9 mouse cellular contexts compared by ENCODE assay signal in genomic region chr4:135985769-135986168, GRCm38 (mm10). TPM values are rescaled to one million over a fixed set of nuclear protein-coding genes. Genes with fewer than 3 reads are reported as not detected.
A peak's percentile ranks its signal among the peaks of the same experiment; 100 is the strongest.
DNase-seq lines count a peak whose midpoint lies in the region; ATAC-seq and TF ChIP-seq lines count a peak whose summit lies in the region.
"Had no signal": no experiment of that assay in that cellular context is flagged by ENCODE, and none has a peak within 500 bp of the region (broad histone marks: within the 10 kb centered on the region; RNA-seq: fewer than 3 reads in every experiment).

No protein-coding gene starts in this region.

- no peaks in the 10 kb centered on the region for H3K27me3 ChIP-seq in heart, embryonic 15.5 days
- H3K27me3 ChIP-seq in hindbrain, embryonic 13.5 days: no peaks in the 10 kb centered on the region
- no peaks in the 10 kb centered on the region for H3K27me3 ChIP-seq in midbrain, embryonic 12.5 days

- no peak for TF ChIP-seq CTCF in bone marrow, adult 2 months (IDR thresholded peaks at IDR 0.05; ENCODE audit: control insufficient read depth, insufficient read depth, low read length)

- peak overlapping the region; percentile 80 for H3K4me3 ChIP-seq in heart, embryonic 15.5 days
- peak overlapping the region; percentile 84 for H3K4me3 ChIP-seq in bone marrow, adult 2 months (replicated peaks; ENCODE audit: control insufficient read depth, low read depth, low read length)
- H3K4me3 ChIP-seq in hindbrain, embryonic 13.5 days: peak overlapping the region; percentile 80
- peak overlapping the region; percentile 97 for H3K4me3 ChIP-seq in midbrain, embryonic 12.5 days

- H3K9me3 ChIP-seq in heart, embryonic 15.5 days (replicated peaks): no peaks in the 10 kb centered on the region
- H3K9me3 ChIP-seq in hindbrain, embryonic 13.5 days: no peaks in the 10 kb centered on the region
- no peaks in the 10 kb centered on the region for H3K9me3 ChIP-seq in midbrain, embryonic 12.5 days

- DNase-seq in heart, adult 11 months: no peak
- DNase-seq in adipocyte (ENCODE audit: low spot score): no peak
- DNase-seq in thymus, adult 18-20 months: no peak
- DNase-seq in frontal cortex, postnatal 25 days (ENCODE audit: low spot score in 2 of 2): no peak
- DNase-seq: spleen, adult 18-20 months had no signal

- WGBS in heart, embryonic 15.5 days: 82% methylated on average over 7 of the region's 7 CpGs
- WGBS in bone marrow, adult 2 months: 92% methylated on average over 7 of the region's 7 CpGs
- 94% methylated on average over 7 of the region's 7 CpGs for WGBS in hindbrain, embryonic 13.5 days
- 91% methylated on average over 7 of the region's 7 CpGs for WGBS in midbrain, embryonic 12.5 days

- 0 out of 2 replicates have a peak overlapping the region, but pooled peaks have one; percentile 92 for H3K9ac ChIP-seq in heart, embryonic 15.5 days
- H3K9ac ChIP-seq in hindbrain, embryonic 13.5 days: peak overlapping the region; percentile 89
- peak overlapping the region; percentile 95; the same call in 1 of the 2 replicates for H3K9ac ChIP-seq in midbrain, embryonic 12.5 days (replicated peaks)

- peaks cover 24% of the 10 kb centered on the region; the same call in 1 of the 2 replicates for H3K36me3 ChIP-seq in heart, embryonic 15.5 days
- H3K36me3 ChIP-seq in hindbrain, embryonic 13.5 days: peaks cover 34% of the 10 kb centered on the region
- peaks cover 39% of the 10 kb centered on the region for H3K36me3 ChIP-seq in midbrain, embryonic 12.5 days

- ATAC-seq in heart, embryonic 15.5 days (replicated peaks; ENCODE audit: insufficient number of reproducible peaks, insufficient read depth, low FRiP score, low read depth): no peak
- ATAC-seq in hindbrain, embryonic 13.5 days (ENCODE audit: low FRiP score): no peak
- ATAC-seq in midbrain, embryonic 12.5 days (ENCODE audit: low FRiP score, low read depth): no peak

- TF ChIP-seq POLR2A in bone marrow, adult 2 months (IDR thresholded peaks at IDR 0.05; ENCODE audit: borderline replicate concordance, control insufficient read depth, low read depth, low read length): no peak

- peaks cover 12% of the 10 kb centered on the region for H3K4me1 ChIP-seq in heart, embryonic 15.5 days (replicated peaks)
- H3K4me1 ChIP-seq in bone marrow, adult 2 months (ENCODE audit: control insufficient read depth, insufficient read depth, low read length): peaks cover under 1% of the 10 kb centered on the region
- peaks cover 23% of the 10 kb centered on the region for H3K4me1 ChIP-seq in hindbrain, embryonic 13.5 days (replicated peaks)
- peaks cover 24% of the 10 kb centered on the region for H3K4me1 ChIP-seq in midbrain, embryonic 12.5 days

- H3K4me2 ChIP-seq in heart, embryonic 15.5 days: peak overlapping the region; percentile 87
- H3K4me2 ChIP-seq in hindbrain, embryonic 13.5 days: peak overlapping the region; percentile 95
- peak overlapping the region; percentile 84 for H3K4me2 ChIP-seq in midbrain, embryonic 12.5 days (replicated peaks)

- no peak overlapping the region for H3K27ac ChIP-seq in heart, embryonic 15.5 days
- H3K27ac ChIP-seq in bone marrow, adult 2 months (ENCODE audit: control insufficient read depth, insufficient read depth, low read depth, low read length, poor library complexity): peak overlapping the region; percentile 2; the same call in 1 of the 2 replicates
- H3K27ac ChIP-seq in hindbrain, embryonic 13.5 days: no peak overlapping the region
- no peak overlapping the region for H3K27ac ChIP-seq in midbrain, embryonic 12.5 days (replicated peaks)

RNA-seq across cellular contexts. Expression of gene Pithd1, which starts 1.3 kb away (rescaled TPM):
- polyA plus RNA-seq in heart, embryonic 15.5 days (2015; fragmentation: Nextera tagmentation; extraction: Ambion mirVana): 34.0 and 57.7 TPM in 2 replicates
- polyA plus RNA-seq in bone marrow, adult 2 months (2011; ENCODE audit: insufficient read depth, insufficient read length, low replicate concordance, missing spikeins): 48.2 and 49.8 TPM in 2 replicates
- polyA plus RNA-seq in hindbrain, embryonic 13.5 days (2015; fragmentation: Nextera tagmentation; extraction: Ambion mirVana): 54.3 and 58.3 TPM in 2 replicates
- polyA plus RNA-seq in midbrain, embryonic 12.5 days (2016; fragmentation: Nextera tagmentation; extraction: Ambion mirVana): 56.0 and 58.3 TPM in 2 replicates

RNA-seq across cellular contexts. Expression of gene Lypla2, which starts 13.3 kb away (rescaled TPM):
- polyA plus RNA-seq in heart, embryonic 15.5 days (2015; fragmentation: Nextera tagmentation; extraction: Ambion mirVana): 59.6 and 79.0 TPM in 2 replicates
- polyA plus RNA-seq in bone marrow, adult 2 months (2011; ENCODE audit: insufficient read depth, insufficient read length, low replicate concordance, missing spikeins): 34.8 and 42.1 TPM in 2 replicates
- polyA plus RNA-seq in hindbrain, embryonic 13.5 days (2015; fragmentation: Nextera tagmentation; extraction: Ambion mirVana): 209 and 211 TPM in 2 replicates
- 162 and 163 TPM in 2 replicates for polyA plus RNA-seq in midbrain, embryonic 12.5 days (2016; fragmentation: Nextera tagmentation; extraction: Ambion mirVana)

RNA-seq across cellular contexts. Expression of gene Gale, which starts 22.2 kb away (rescaled TPM):
- polyA plus RNA-seq in heart, embryonic 15.5 days (2015; fragmentation: Nextera tagmentation; extraction: Ambion mirVana): 17.6 and 24.8 TPM in 2 replicates
- 4.7 and 11.0 TPM in 2 replicates for polyA plus RNA-seq in bone marrow, adult 2 months (2011; ENCODE audit: insufficient read depth, insufficient read length, low replicate concordance, missing spikeins)
- 39.5 and 41.2 TPM in 2 replicates for polyA plus RNA-seq in hindbrain, embryonic 13.5 days (2015; fragmentation: Nextera tagmentation; extraction: Ambion mirVana)
- 32.1 and 32.8 TPM in 2 replicates for polyA plus RNA-seq in midbrain, embryonic 12.5 days (2016; fragmentation: Nextera tagmentation; extraction: Ambion mirVana)

RNA-seq across cellular contexts. Expression of gene Eloa, which starts 35.8 kb away (rescaled TPM):
- 27.3 and 31.4 TPM in 2 replicates for polyA plus RNA-seq in heart, embryonic 15.5 days (2015; fragmentation: Nextera tagmentation; extraction: Ambion mirVana)
- polyA plus RNA-seq in bone marrow, adult 2 months (2011; ENCODE audit: insufficient read depth, insufficient read length, low replicate concordance, missing spikeins): 16.8 and 22.9 TPM in 2 replicates
- polyA plus RNA-seq in hindbrain, embryonic 13.5 days (2015; fragmentation: Nextera tagmentation; extraction: Ambion mirVana): 27.7 and 28.6 TPM in 2 replicates
- polyA plus RNA-seq in midbrain, embryonic 12.5 days (2016; fragmentation: Nextera tagmentation; extraction: Ambion mirVana): 34.2 and 36.1 TPM in 2 replicates

RNA-seq across cellular contexts. Expression of gene Hmgcl, which starts 39.5 kb away (rescaled TPM):
- polyA plus RNA-seq in heart, embryonic 15.5 days (2015; fragmentation: Nextera tagmentation; extraction: Ambion mirVana): 80.2 and 82.4 TPM in 2 replicates
- polyA plus RNA-seq in bone marrow, adult 2 months (2011; ENCODE audit: insufficient read depth, insufficient read length, low replicate concordance, missing spikeins): 39.0 and 65.5 TPM in 2 replicates
- polyA plus RNA-seq in hindbrain, embryonic 13.5 days (2015; fragmentation: Nextera tagmentation; extraction: Ambion mirVana): 52.9 and 56.5 TPM in 2 replicates
- polyA plus RNA-seq in midbrain, embryonic 12.5 days (2016; fragmentation: Nextera tagmentation; extraction: Ambion mirVana): 52.7 and 54.1 TPM in 2 replicates
